Mouse (Mus musculus) ovary, postnatal 36 days (tissue): ENCODE measurements around the gene Dph2.

Experiments used
- DNase-seq: peaks from one replicate; pipeline ENCODE4 v3.0.0; 2022; ENCODE audit warnings: low spot score, mixed read lengths

Dph2 gene

GRCm38 (mm10) chr4:117871787-117872186 is 20.0 kb downstream of the Dph2 start:
- no peak for DNase-seq

- no peak for DNase-seq
Observed at GRCm38 (mm10) chr4:117870437-117870836, 21.4 kb downstream of the Dph2 start.

DNA sequence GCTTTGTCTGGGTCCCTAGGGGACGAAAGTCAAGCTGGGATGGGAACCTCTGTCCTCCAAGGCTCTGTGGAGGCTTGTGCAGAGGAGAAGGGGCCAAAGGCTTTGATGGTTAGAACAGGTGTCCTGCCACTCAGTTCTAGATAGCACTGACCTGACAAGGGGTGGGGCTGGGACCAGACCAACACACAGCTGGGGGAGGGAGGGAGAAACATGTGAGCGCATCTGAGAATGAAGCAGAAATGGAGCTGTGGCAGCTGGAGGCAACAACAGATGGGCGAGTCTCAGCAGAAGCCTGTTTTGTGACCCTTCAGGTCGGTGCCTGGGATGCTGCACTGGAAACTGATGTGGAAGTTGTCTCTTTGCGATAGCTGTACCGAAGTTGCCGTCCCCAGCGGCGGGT is 22.5 kb downstream of the Dph2 start:
- no peak for DNase-seq

DNA sequence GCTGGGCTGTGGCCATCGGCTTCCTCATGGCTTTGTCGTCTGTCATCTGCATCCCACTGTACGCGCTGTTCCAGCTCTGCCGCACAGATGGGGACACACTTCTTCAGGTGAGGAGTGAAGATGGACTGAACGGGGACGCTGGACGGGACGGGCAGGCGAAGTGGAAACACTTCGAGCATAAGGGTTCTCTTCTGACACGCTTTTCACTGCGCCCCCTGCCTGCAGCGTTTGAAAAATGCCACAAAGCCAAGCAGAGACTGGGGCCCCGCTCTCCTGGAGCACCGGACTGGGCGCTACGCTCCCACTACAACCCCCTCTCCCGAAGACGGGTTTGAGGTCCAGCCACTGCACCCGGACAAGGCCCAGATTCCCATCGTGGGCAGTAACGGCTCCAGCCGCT is 24.0 kb downstream of the Dph2 start:
- peak; percentile 67 for DNase-seq

DNA sequence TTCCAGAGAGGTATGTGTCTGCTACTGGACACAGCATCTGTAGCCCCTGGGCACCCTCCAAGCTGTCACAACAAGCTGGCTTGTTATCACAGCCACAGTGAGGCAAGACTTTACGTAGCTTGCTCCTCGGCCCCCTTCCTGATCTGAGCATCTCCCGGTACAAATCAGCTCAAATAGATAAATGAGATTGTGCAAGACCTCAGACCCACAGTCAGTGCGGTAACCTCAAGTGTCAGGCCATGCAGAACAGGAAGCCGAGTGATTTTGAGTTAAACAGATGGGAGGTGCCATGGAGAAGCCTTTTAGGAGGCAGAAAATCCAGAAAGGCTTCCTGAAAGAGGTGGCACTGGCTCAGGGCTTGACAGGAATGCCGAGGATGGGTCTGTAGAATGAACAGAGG is 24.8 kb downstream of the Dph2 start:
- DNase-seq, result no peak

- DNase-seq, result peak; percentile 87
Observed at GRCm38 (mm10) chr4:117866083-117866482, 25.7 kb downstream of the Dph2 start.

DNA sequence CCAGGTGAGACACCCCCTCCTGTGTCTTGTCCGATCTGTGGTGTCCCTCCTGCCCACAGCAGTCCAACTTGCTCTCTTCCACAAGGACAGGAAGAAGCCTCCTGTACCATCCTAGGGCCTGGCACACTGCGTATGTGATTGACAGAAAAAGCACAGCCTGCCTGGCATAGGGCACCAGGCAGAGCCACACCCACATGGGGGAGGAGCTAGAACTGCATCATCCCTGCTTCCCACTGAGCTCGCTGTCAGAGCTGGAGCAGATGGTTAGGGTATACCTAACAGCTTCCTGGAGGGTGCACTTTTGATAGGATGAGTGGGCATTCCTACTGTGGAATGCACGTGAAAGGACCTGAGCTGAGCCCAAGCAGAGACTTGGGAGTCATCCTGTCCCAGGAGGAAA is 29.0 kb downstream of the Dph2 start:
- DNase-seq, result no peak

DNA sequence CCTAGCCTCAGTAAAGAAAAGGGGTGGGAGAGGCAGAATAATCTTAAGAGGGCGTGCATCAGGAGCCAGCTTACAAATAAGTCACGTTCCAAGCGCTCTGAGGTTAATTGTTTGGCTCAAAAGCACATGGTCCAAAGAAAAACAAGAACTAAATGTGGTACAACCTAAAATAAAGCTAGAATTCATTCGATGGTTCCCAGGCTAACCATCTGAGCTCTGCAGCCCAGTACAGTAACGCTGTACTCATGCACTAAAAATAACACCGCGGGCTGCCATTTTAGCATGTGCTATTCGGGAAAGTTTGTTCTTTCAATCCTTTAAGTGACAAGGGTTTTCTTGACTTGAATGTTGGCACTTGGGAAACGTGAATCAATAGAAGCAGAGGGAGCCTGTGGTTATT is 31.3 kb downstream of the Dph2 start:
- no peak for DNase-seq

DNA sequence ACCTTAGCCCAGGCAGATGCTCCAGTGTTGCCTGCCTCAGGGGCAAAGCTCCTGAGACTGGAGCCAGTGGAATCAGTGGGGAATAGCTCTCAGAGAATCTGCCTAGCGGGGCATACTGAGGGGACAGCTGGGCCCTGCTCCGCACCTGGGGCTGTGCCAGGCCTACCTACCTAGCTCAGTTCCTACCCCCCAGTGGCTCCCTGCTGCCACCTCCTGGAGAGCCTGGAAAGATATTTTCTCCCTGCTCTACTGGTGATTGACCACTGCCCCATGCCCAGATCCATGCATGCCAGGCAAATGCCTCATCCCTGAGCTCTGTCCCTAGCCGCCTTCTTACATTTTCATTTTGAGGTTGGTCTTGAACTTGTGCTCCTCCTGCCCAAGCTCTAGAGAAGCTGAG is 33.0 kb downstream of the Dph2 start:
- DNase-seq, result peak; percentile 74

DNA sequence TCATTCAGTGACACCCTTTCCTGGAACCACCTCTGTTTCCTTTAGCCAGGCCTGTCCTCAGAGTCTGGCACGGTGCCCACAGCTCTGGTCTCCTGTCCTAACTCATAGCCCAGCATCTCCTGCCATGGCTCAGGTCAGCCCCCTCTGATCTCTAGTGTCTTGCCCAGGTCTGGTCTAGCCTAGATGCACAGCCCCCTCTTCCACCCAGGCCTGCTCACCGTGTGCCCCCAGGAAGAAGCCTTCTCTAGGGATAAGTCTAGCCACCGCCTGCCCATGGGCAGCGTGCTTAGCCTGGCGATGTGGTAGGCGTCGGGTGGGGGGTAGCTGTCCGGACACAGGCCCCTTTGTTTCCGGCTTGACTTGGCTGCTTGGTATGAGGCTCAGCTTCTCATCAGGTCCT is 36.7 kb downstream of the Dph2 start:
- no peak for DNase-seq

DNA sequence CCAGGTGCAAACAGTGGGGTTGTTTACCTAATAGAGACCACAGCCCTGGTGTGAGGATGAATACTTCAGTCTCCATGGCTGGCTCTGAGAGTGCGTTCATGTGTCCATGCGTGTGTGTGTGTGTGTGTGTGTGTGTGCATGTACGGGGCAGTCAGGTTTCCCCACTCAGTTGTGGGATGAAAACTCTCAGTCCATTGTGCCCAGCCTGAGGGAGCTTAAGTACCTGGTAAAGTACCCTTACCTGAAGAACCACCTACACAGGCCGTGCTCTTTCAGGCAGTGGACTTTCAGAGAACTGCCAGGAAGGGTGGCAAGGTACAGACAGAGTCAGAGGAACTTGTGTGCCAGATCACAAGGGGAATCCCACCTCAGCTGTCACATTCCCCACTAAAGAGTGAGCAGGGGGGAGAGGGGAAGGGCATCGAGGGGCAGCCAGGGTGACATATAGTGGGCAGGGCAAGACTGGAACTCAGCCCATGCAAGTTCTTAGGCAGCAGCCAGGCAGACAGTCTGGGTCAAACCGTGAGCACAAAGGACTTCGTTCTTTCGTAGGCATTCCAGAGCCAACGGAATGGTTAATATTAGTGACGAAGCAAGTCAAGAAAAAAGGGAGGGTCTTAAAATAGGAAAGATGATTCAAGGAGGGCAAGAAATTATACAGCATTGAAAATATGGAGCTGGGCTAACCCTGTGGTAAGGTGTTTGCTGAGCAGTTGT is 39.5 kb downstream of the Dph2 start:
- DNase-seq, result no peak

- DNase-seq, result no peak
Observed at GRCm38 (mm10) chr4:117850871-117851270, 41.0 kb downstream of the Dph2 start.

GRCm38 (mm10) chr4:117850176-117850575 is 41.7 kb downstream of the Dph2 start:
- DNase-seq, result no peak

DNA sequence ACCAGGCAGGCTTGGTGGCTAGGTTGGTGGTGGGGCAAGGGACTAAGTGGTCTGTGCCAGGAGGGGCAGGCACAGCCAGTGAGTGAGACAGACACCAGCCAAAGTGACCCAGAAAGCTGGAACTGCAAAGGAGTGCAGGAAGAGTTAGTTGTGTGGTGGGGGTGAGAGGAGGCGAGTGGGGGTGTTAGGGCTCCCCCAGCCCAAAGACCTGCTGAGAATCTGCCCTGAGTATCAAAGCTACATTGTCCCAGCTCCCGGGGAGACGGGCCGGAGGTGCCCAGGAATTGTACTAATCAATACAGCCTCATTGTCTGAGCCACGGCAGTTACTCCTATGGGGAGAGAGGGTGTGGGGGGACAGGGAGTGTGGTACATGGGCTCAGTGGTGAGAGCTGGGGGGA is 42.3 kb downstream of the Dph2 start:
- no peak for DNase-seq

DNA sequence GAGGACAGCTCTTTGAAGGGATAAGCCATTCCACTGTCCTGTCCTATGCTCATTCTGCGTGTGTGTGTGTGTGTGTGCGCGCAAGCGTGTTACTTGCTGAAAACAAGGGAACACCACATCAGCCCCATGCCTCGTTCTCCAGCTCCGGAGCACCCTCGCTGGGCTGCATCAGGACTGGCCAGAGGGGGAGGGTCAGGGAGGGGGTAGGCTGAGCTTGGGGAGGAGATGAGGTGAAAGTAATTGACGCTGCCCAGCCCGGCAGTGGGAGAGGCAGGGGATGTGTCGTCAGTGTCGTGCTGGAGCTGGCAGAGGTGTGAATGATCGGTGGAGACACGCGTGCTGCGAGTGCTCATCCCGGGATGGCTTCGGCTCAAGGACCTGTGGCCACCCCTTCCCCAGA is 42.8 kb downstream of the Dph2 start:
- DNase-seq, result no peak

GRCm38 (mm10) chr4:117847011-117847410 is 44.8 kb downstream of the Dph2 start:
- DNase-seq, result no peak

GRCm38 (mm10) chr4:117846261-117846660 is 45.6 kb downstream of the Dph2 start:
- DNase-seq, result no peak

- DNase-seq, result no peak
Observed at GRCm38 (mm10) chr4:117845316-117845715, 46.5 kb downstream of the Dph2 start.

DNA sequence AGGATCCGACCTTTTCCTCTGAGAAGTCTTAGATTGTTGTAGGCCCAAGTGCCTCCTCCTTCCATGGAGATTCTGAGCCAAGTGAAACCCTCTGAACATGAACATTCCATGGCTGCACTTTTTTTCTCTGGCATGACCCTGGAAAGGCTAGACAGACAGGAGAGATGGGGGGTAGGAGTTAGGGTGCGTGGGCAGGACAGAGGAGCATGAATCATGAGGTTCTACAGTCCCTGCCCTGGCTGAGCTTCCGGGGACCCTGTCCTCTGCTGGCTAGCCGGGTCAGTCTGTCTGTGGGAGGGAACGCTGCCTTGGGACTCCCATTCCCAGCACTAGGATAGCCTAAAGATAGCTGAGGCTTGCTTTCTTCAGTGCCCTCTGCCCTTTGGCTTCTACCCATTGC is 47.4 kb downstream of the Dph2 start:
- DNase-seq, result no peak

- no peak for DNase-seq
Observed at GRCm38 (mm10) chr4:117843101-117843500, 48.7 kb downstream of the Dph2 start.

DNA sequence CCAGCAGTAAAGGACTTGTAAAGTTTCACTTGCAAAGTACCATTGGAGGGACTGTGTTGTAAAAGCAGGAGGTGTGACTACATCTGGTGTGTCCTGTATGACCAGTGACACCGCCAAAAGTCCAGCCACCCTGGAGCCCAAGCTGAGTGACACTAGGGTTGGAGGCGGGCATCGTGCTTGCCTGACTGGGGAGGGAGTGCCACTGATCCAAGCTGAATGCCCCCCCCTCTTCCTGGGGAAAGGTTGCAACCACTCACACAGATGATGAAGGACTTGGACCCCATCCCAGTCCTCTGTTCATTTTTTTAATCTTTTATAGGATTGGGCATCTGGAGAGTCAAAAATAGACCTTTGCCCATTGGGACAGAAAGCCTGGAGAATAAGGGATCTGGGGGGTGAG is 50.3 kb downstream of the Dph2 start:
- no peak for DNase-seq

GRCm38 (mm10) chr4:117840821-117841220 is 51.0 kb downstream of the Dph2 start:
- no peak for DNase-seq

- DNase-seq, result no peak
Observed at GRCm38 (mm10) chr4:117839366-117839765, 52.5 kb downstream of the Dph2 start.
